ENCODE assay signal across 20 mouse cellular contexts in the genomic region with DNA sequence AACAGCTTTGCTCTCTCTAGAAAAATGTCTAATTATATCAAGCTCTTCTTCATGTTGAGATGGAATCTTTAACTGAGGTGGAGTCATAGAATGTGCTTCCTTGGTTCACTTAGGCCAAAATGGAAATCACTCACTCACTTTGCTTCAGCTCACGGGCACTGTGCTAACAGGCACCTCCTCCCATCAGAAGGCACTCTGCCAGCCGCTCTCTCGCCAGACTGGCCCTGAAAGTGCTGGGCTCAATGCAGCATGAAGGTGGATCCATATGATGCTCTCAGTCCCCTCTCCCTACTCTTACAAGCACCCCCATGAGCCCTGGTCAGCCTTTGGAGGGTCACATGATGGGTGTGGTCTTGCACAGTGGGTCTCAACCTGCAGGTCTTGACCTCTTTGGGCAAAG. TPM values are rescaled to one million over a fixed set of nuclear protein-coding genes. Genes with fewer than 3 reads are reported as not detected.
DNase-seq lines count a peak whose midpoint lies in the region; ATAC-seq and TF ChIP-seq lines count a peak whose summit lies in the region.
"Had no signal": no experiment of that assay in that cellular context is flagged by ENCODE, and none has a peak within 500 bp of the region (broad histone marks: within the 10 kb centered on the region; RNA-seq: fewer than 3 reads in every experiment).

No protein-coding gene starts in this region.

- DNase-seq in forebrain, postnatal 0 days: peak; percentile 25
- DNase-seq in midbrain, embryonic 14.5 days: peak; percentile 35
- DNase-seq in midbrain, embryonic 11.5 days (ENCODE audit: low spot score, missing footprints): no peak
- DNase-seq in adrenal gland, postnatal 10 days: peak; percentile 75
- DNase-seq in embryo, embryonic 10.5 days (ENCODE audit: low spot score): no peak
- no peak for DNase-seq in thymus, postnatal 36 days
- DNase-seq: gastrocnemius, postnatal 25 days; kidney, postnatal 10 days; layer of hippocampus, postnatal 36 days had no signal

- 37% methylated on average over 3 of the region's 3 CpGs for WGBS in forebrain, postnatal 0 days
- WGBS in forebrain, embryonic 12.5 days: 79% methylated on average over 3 of the region's 3 CpGs
- 65% methylated on average over 3 of the region's 3 CpGs for WGBS in midbrain, embryonic 14.5 days
- WGBS in midbrain, embryonic 11.5 days: 84% methylated on average over 3 of the region's 3 CpGs
- 32% methylated on average over 3 of the region's 3 CpGs for WGBS in lung, embryonic 16.5 days

- no peak overlapping the region for H3K9ac ChIP-seq in forebrain, postnatal 0 days
- H3K9ac ChIP-seq in forebrain, embryonic 12.5 days: no peak overlapping the region
- H3K9ac ChIP-seq in midbrain, embryonic 14.5 days (replicated peaks; ENCODE audit: low read length): no peak overlapping the region
- no peak overlapping the region for H3K9ac ChIP-seq in midbrain, embryonic 11.5 days (ENCODE audit: low read length)
- no peak overlapping the region for H3K9ac ChIP-seq in lung, embryonic 16.5 days (ENCODE audit: low read length)
- H3K9ac ChIP-seq: embryonic facial prominence, embryonic 12.5 days; heart, embryonic 15.5 days; limb, embryonic 15.5 days; lung, embryonic 15.5 days; midbrain, embryonic 13.5 days; neural tube, embryonic 12.5 days; stomach, embryonic 15.5 days had no signal

- no peaks in the 10 kb centered on the region for H3K4me1 ChIP-seq in forebrain, postnatal 0 days (ENCODE audit: insufficient read depth)
- no peaks in the 10 kb centered on the region for H3K4me1 ChIP-seq in forebrain, embryonic 12.5 days
- H3K4me1 ChIP-seq in midbrain, embryonic 14.5 days (ENCODE audit: control insufficient read depth, insufficient read depth, low read length): no peaks in the 10 kb centered on the region
- H3K4me1 ChIP-seq in midbrain, embryonic 11.5 days (ENCODE audit: control insufficient read depth, insufficient read depth, low read length): no peaks in the 10 kb centered on the region
- peaks cover 41% of the 10 kb centered on the region for H3K4me1 ChIP-seq in lung, embryonic 16.5 days (replicated peaks; ENCODE audit: control insufficient read depth, insufficient read depth, low read length)
- H3K4me1 ChIP-seq: embryonic facial prominence, embryonic 12.5 days; limb, embryonic 15.5 days; midbrain, embryonic 13.5 days; neural tube, embryonic 12.5 days; stomach, embryonic 15.5 days had no signal

- no peak overlapping the region for H3K27ac ChIP-seq in forebrain, postnatal 0 days (ENCODE audit: low read depth, low read length)
- no peak overlapping the region for H3K27ac ChIP-seq in forebrain, embryonic 12.5 days
- no peak overlapping the region for H3K27ac ChIP-seq in midbrain, embryonic 14.5 days (replicated peaks; ENCODE audit: low read depth, low read length)
- no peak overlapping the region for H3K27ac ChIP-seq in midbrain, embryonic 11.5 days (ENCODE audit: low read depth, low read length)
- peak overlapping the region; percentile 46; the same call in 1 of the 2 replicates for H3K27ac ChIP-seq in lung, embryonic 16.5 days (ENCODE audit: low read length)
- H3K27ac ChIP-seq: embryonic facial prominence, embryonic 12.5 days; forebrain, embryonic 10.5 days; heart, embryonic 15.5 days; limb, embryonic 15.5 days; midbrain, embryonic 13.5 days; neural tube, embryonic 12.5 days; stomach, embryonic 15.5 days had no signal

- no peak overlapping the region for H3K4me2 ChIP-seq in forebrain, postnatal 0 days (ENCODE audit: low read depth)
- H3K4me2 ChIP-seq in forebrain, embryonic 12.5 days: no peak overlapping the region
- no peak overlapping the region for H3K4me2 ChIP-seq in midbrain, embryonic 14.5 days (ENCODE audit: low read length)
- H3K4me2 ChIP-seq in midbrain, embryonic 11.5 days: no peak overlapping the region
- H3K4me2 ChIP-seq in lung, embryonic 16.5 days (ENCODE audit: low read depth, low read length): no peak overlapping the region
- H3K4me2 ChIP-seq: embryonic facial prominence, embryonic 12.5 days; heart, embryonic 15.5 days; limb, embryonic 15.5 days; lung, embryonic 15.5 days; midbrain, embryonic 13.5 days; neural tube, embryonic 12.5 days; stomach, embryonic 15.5 days had no signal

- H3K4me3 ChIP-seq in forebrain, postnatal 0 days (ENCODE audit: low read depth, low read length): no peak overlapping the region
- H3K4me3 ChIP-seq in forebrain, embryonic 12.5 days (replicated peaks): no peak overlapping the region
- no peak overlapping the region for H3K4me3 ChIP-seq in midbrain, embryonic 14.5 days (replicated peaks; ENCODE audit: low read depth, low read length)
- no peak overlapping the region for H3K4me3 ChIP-seq in midbrain, embryonic 11.5 days (ENCODE audit: low read depth, low read length)
- H3K4me3 ChIP-seq in lung, embryonic 16.5 days (ENCODE audit: low read length): no peak overlapping the region
- H3K4me3 ChIP-seq: embryonic facial prominence, embryonic 12.5 days; forebrain, embryonic 10.5 days; heart, embryonic 15.5 days; limb, embryonic 15.5 days; lung, embryonic 15.5 days; midbrain, embryonic 13.5 days; neural tube, embryonic 12.5 days; stomach, embryonic 15.5 days had no signal

- H3K27me3 ChIP-seq in forebrain, postnatal 0 days (ENCODE audit: insufficient read depth, low read length): no peaks in the 10 kb centered on the region
- peaks cover 8% of the 10 kb centered on the region for H3K27me3 ChIP-seq in forebrain, embryonic 12.5 days
- no peaks in the 10 kb centered on the region for H3K27me3 ChIP-seq in midbrain, embryonic 14.5 days (ENCODE audit: control insufficient read depth, insufficient read depth, low read length)
- H3K27me3 ChIP-seq in midbrain, embryonic 11.5 days (ENCODE audit: control insufficient read depth, insufficient read depth, low read length): no peaks in the 10 kb centered on the region; the same call in 1 of the 2 replicates
- no peaks in the 10 kb centered on the region for H3K27me3 ChIP-seq in lung, embryonic 16.5 days (ENCODE audit: control insufficient read depth, insufficient read depth, low read depth, low read length)
- H3K27me3 ChIP-seq: lung, embryonic 15.5 days had no signal

- no peak for ATAC-seq in forebrain, postnatal 0 days
- ATAC-seq in forebrain, embryonic 12.5 days (ENCODE audit: low FRiP score): no peak
- no peak for ATAC-seq in midbrain, embryonic 14.5 days (ENCODE audit: low FRiP score, low TSS enrichment)
- no peak for ATAC-seq in midbrain, embryonic 11.5 days (ENCODE audit: low FRiP score)
- no peak for ATAC-seq in lung, embryonic 16.5 days (ENCODE audit: low read depth)
- ATAC-seq: activated CD4-positive, CD25-positive, alpha-beta regulatory T cell, adult 4 months; midbrain, embryonic 13.5 days had no signal

- H3K36me3 ChIP-seq in forebrain, postnatal 0 days (ENCODE audit: insufficient read depth): no peaks in the 10 kb centered on the region
- H3K36me3 ChIP-seq in forebrain, embryonic 12.5 days (replicated peaks): no peaks in the 10 kb centered on the region
- no peaks in the 10 kb centered on the region for H3K36me3 ChIP-seq in midbrain, embryonic 14.5 days (ENCODE audit: control insufficient read depth, insufficient read depth, low read length)
- no peaks in the 10 kb centered on the region for H3K36me3 ChIP-seq in midbrain, embryonic 11.5 days (ENCODE audit: control insufficient read depth, insufficient read depth, low read length)
- H3K36me3 ChIP-seq in lung, embryonic 16.5 days (ENCODE audit: control insufficient read depth, insufficient read depth, low read length): no peaks in the 10 kb centered on the region
- H3K36me3 ChIP-seq: embryonic facial prominence, embryonic 12.5 days; forebrain, embryonic 10.5 days; heart, embryonic 15.5 days; limb, embryonic 15.5 days; lung, embryonic 15.5 days; midbrain, embryonic 13.5 days; neural tube, embryonic 12.5 days; stomach, embryonic 15.5 days had no signal

- H3K9me3 ChIP-seq in forebrain, postnatal 0 days (ENCODE audit: low read length): no peaks in the 10 kb centered on the region
- no peaks in the 10 kb centered on the region for H3K9me3 ChIP-seq in forebrain, embryonic 12.5 days
- no peaks in the 10 kb centered on the region for H3K9me3 ChIP-seq in midbrain, embryonic 14.5 days (ENCODE audit: control insufficient read depth, low read length)
- no peaks in the 10 kb centered on the region for H3K9me3 ChIP-seq in midbrain, embryonic 11.5 days (ENCODE audit: control insufficient read depth, low read length)
- H3K9me3 ChIP-seq in lung, embryonic 16.5 days (ENCODE audit: control insufficient read depth, low read length): peaks cover 2% of the 10 kb centered on the region; the same call in 1 of the 2 replicates
- H3K9me3 ChIP-seq: embryonic facial prominence, embryonic 12.5 days; forebrain, embryonic 10.5 days; heart, embryonic 15.5 days; limb, embryonic 15.5 days; lung, embryonic 15.5 days; midbrain, embryonic 13.5 days; neural tube, embryonic 12.5 days; stomach, embryonic 15.5 days had no signal

- TF ChIP-seq CTCF in forebrain, postnatal 0 days (IDR thresholded peaks at IDR 0.05; ENCODE audit: low read depth): no peak

RNA-seq across cellular contexts. Expression of gene Tex33, which starts 21.5 kb away (rescaled TPM):
- total RNA-seq in forebrain, postnatal 0 days (2014; rRNA removed): not detected in 2 replicates
- polyA plus RNA-seq in forebrain, postnatal 0 days (2015; fragmentation: Nextera tagmentation; extraction: Ambion mirVana): not detected in 2 replicates
- not detected in 2 replicates for polyA plus RNA-seq in forebrain, embryonic 12.5 days (2016; fragmentation: Nextera tagmentation; extraction: Ambion mirVana)
- not detected in 2 replicates for polyA plus RNA-seq in midbrain, embryonic 14.5 days (2014; fragmentation: Nextera tagmentation; extraction: Ambion mirVana)
- not detected in 2 replicates for polyA plus RNA-seq in midbrain, embryonic 11.5 days (2014; fragmentation: Nextera tagmentation; extraction: Ambion mirVana)
- total RNA-seq in adrenal gland, postnatal 10 days (2021): not detected
- not detected in 2 replicates for polyA plus RNA-seq in lung, embryonic 16.5 days (2015; fragmentation: Nextera tagmentation; extraction: Ambion mirVana)
- total RNA-seq: gastrocnemius, postnatal 25 days; layer of hippocampus, postnatal 36 days had no signal
- polyA plus RNA-seq: activated CD4-positive, CD25-positive, alpha-beta regulatory T cell, adult 4 months; embryonic facial prominence, embryonic 12.5 days; forebrain, embryonic 10.5 days; heart, embryonic 15.5 days; limb, embryonic 15.5 days; lung, embryonic 15.5 days; midbrain, embryonic 13.5 days; neural tube, embryonic 12.5 days; stomach, embryonic 15.5 days had no signal

RNA-seq across cellular contexts. Expression of gene Tst, which starts 31.5 kb away (rescaled TPM):
- total RNA-seq in forebrain, postnatal 0 days (2014; rRNA removed): 36.6 and 37.7 TPM in 2 replicates
- 37.3 and 40.1 TPM in 2 replicates for polyA plus RNA-seq in forebrain, postnatal 0 days (2015; fragmentation: Nextera tagmentation; extraction: Ambion mirVana)
- 10.1 and 10.3 TPM in 2 replicates for polyA plus RNA-seq in forebrain, embryonic 12.5 days (2016; fragmentation: Nextera tagmentation; extraction: Ambion mirVana)
- polyA plus RNA-seq in midbrain, embryonic 14.5 days (2014; fragmentation: Nextera tagmentation; extraction: Ambion mirVana): 11.8 and 15.2 TPM in 2 replicates
- polyA plus RNA-seq in midbrain, embryonic 11.5 days (2014; fragmentation: Nextera tagmentation; extraction: Ambion mirVana): 6.1 and 8.3 TPM in 2 replicates
- total RNA-seq in adrenal gland, postnatal 10 days (2021): 100 to 1,000 TPM; 179 to 204 TPM
- polyA plus RNA-seq in lung, embryonic 16.5 days (2015; fragmentation: Nextera tagmentation; extraction: Ambion mirVana): 129 and 160 TPM in 2 replicates

RNA-seq across cellular contexts. Expression of gene Mpst, which starts 32.0 kb away (rescaled TPM):
- total RNA-seq in forebrain, postnatal 0 days (2014; rRNA removed): 85.9 and 92.5 TPM in 2 replicates
- 3.3 and 3.5 TPM in 2 replicates for polyA plus RNA-seq in forebrain, postnatal 0 days (2015; fragmentation: Nextera tagmentation; extraction: Ambion mirVana)
- 1.7 and 2.8 TPM in 2 replicates for polyA plus RNA-seq in forebrain, embryonic 12.5 days (2016; fragmentation: Nextera tagmentation; extraction: Ambion mirVana)
- 4.7 and 6.6 TPM in 2 replicates for polyA plus RNA-seq in midbrain, embryonic 14.5 days (2014; fragmentation: Nextera tagmentation; extraction: Ambion mirVana)
- 2.0 and 2.3 TPM in 2 replicates for polyA plus RNA-seq in midbrain, embryonic 11.5 days (2014; fragmentation: Nextera tagmentation; extraction: Ambion mirVana)
- total RNA-seq in adrenal gland, postnatal 10 days (2021): 10 to 100 TPM; 49.1 to 52.0 TPM
- polyA plus RNA-seq in lung, embryonic 16.5 days (2015; fragmentation: Nextera tagmentation; extraction: Ambion mirVana): 5.0 and 5.5 TPM in 2 replicates

RNA-seq across cellular contexts. Expression of gene Csf2rb, which starts 48.7 kb away (rescaled TPM):
- 0.77 and 1.00 TPM in 2 replicates for total RNA-seq in forebrain, postnatal 0 days (2014; rRNA removed)
- polyA plus RNA-seq in forebrain, postnatal 0 days (2015; fragmentation: Nextera tagmentation; extraction: Ambion mirVana): 0.62 and 0.74 TPM in 2 replicates
- 0.90 and 0.91 TPM in 2 replicates for polyA plus RNA-seq in forebrain, embryonic 12.5 days (2016; fragmentation: Nextera tagmentation; extraction: Ambion mirVana)
- polyA plus RNA-seq in midbrain, embryonic 14.5 days (2014; fragmentation: Nextera tagmentation; extraction: Ambion mirVana): 0.28 and 1.0 TPM in 2 replicates
- 1.5 and 1.8 TPM in 2 replicates for polyA plus RNA-seq in midbrain, embryonic 11.5 days (2014; fragmentation: Nextera tagmentation; extraction: Ambion mirVana)
- total RNA-seq in adrenal gland, postnatal 10 days (2021): 10 to 100 TPM; 18.4 to 20.1 TPM
- 3.0 and 6.5 TPM in 2 replicates for polyA plus RNA-seq in lung, embryonic 16.5 days (2015; fragmentation: Nextera tagmentation; extraction: Ambion mirVana)

RNA-seq across cellular contexts. Expression of gene Kctd17, which starts 54.2 kb away (rescaled TPM):
- total RNA-seq in forebrain, postnatal 0 days (2014; rRNA removed): 148 and 153 TPM in 2 replicates
- polyA plus RNA-seq in forebrain, postnatal 0 days (2015; fragmentation: Nextera tagmentation; extraction: Ambion mirVana): 146 and 152 TPM in 2 replicates
- 67.3 and 79.6 TPM in 2 replicates for polyA plus RNA-seq in forebrain, embryonic 12.5 days (2016; fragmentation: Nextera tagmentation; extraction: Ambion mirVana)
- 120 and 154 TPM in 2 replicates for polyA plus RNA-seq in midbrain, embryonic 14.5 days (2014; fragmentation: Nextera tagmentation; extraction: Ambion mirVana)
- polyA plus RNA-seq in midbrain, embryonic 11.5 days (2014; fragmentation: Nextera tagmentation; extraction: Ambion mirVana): 59.1 and 60.5 TPM in 2 replicates
- 10 to 100 TPM; 85.2 to 94.8 TPM for total RNA-seq in adrenal gland, postnatal 10 days (2021)
- 32.1 and 37.0 TPM in 2 replicates for polyA plus RNA-seq in lung, embryonic 16.5 days (2015; fragmentation: Nextera tagmentation; extraction: Ambion mirVana)

Comparison
In these comparisons a context has a peak if more than half of its experiments do, and no peak if none do; other contexts are left out.
1. DNase-seq: peak in forebrain, postnatal 0 days (single experiment), midbrain, embryonic 14.5 days (single experiment) and adrenal gland, postnatal 10 days (single experiment); none in midbrain, embryonic 11.5 days (single experiment), embryo, embryonic 10.5 days (single experiment) and thymus, postnatal 36 days (0 of 2).